Mouse (Mus musculus): ENCODE measurements around the gene Atp6v1a.

DNA sequence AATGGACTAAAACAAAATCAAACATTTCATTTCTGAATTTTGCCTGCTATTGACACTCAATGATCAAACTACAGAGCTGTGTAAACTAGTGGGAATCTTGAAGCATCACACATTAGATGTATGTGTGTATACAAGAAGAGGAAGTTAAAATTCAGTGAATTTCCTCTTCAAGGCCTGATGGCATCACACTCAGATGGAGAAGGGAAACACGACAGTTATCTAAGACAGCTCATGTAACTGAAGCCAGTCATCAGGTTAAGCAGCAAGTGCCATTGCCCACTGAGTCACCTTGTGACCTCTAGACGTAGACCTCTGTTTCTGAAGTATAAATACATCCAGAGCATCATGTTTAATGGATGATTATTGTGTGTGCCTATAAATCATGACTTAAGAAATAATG is 51.9 kb downstream of the Atp6v1a start:
- no peak for TF ChIP-seq CTCF (IDR thresholded peaks at IDR 0.05; ENCODE audit: low read depth, low read length)
- TF ChIP-seq TAL1 (conservative IDR thresholded peaks at IDR 0.05; ENCODE audit: low read depth, low read length), result no peak
- no peak for TF ChIP-seq GATA1 (IDR thresholded peaks at IDR 0.05; ENCODE audit: borderline replicate concordance, low read length)
- no peak for TF ChIP-seq POLR2AphosphoS5 (IDR thresholded peaks at IDR 0.05; ENCODE audit: insufficient replicate concordance, low read depth, low read length)
- no peak for TF ChIP-seq GATA2 (IDR thresholded peaks at IDR 0.05; ENCODE audit: borderline replicate concordance, low read depth, low read length)

Data from G1E (cell line).